Mouse (Mus musculus) myocyte (in vitro differentiated cells): ENCODE measurements at regions not wholly inside any gene's neighbourhood (a gene's known extent, or its start where the extent isn't known, plus 50 kb on each side); places are given as distances from the start of the nearest gene placed in this dataset.

Experiments used
- CEBPB ChIP-seq: IDR thresholded peaks from 2 replicates; pipeline ENCODE4 v1.6.1; 2011; ENCODE audit warnings: mild to moderate bottlenecking, moderate library complexity; ENCODE audit not compliant: poor library complexity, insufficient read depth, severe bottlenecking
- E2F4 ChIP-seq: IDR thresholded peaks from one replicate; pipeline ENCODE4 v1.6.1; 2011; ENCODE audit warnings: mild to moderate bottlenecking, control low read depth, moderate library complexity; ENCODE audit not compliant: insufficient read depth
- MAX ChIP-seq: IDR thresholded peaks from one replicate; pipeline ENCODE4 v1.6.1; 2011; ENCODE audit warnings: low read depth, mild to moderate bottlenecking, control low read depth
- MYOD1 ChIP-seq, 3 experiments: IDR thresholded peaks; one replicate each; pipeline ENCODE4 v1.6.1; 2011; ENCODE audit warnings: control low read depth in 2 of 3, low read depth in 2 of 3, mild to moderate bottlenecking in 2 of 3, moderate library complexity in 1 of 3; ENCODE audit not compliant: insufficient read length in 2 of 3, control insufficient read depth in 1 of 3
- POLR2A ChIP-seq: IDR thresholded peaks from one replicate; pipeline ENCODE4 v1.6.1; 2011; ENCODE audit warnings: low read depth, mild to moderate bottlenecking, control low read depth, moderate library complexity; ENCODE audit not compliant: insufficient read length
- POLR2AphosphoS2 ChIP-seq: IDR thresholded peaks from one replicate; pipeline ENCODE4 v1.6.1; 2011; ENCODE audit warnings: low read depth, control low read depth; ENCODE audit not compliant: insufficient read length
- TCF12 ChIP-seq: IDR thresholded peaks from one replicate; pipeline ENCODE4 v1.6.1; 2011; ENCODE audit warnings: mild to moderate bottlenecking, control low read depth; ENCODE audit not compliant: poor library complexity, insufficient read depth, severe bottlenecking
- USF1 ChIP-seq: IDR thresholded peaks from one replicate; pipeline ENCODE4 v1.6.1; 2011; ENCODE audit warnings: low read depth, mild to moderate bottlenecking, control low read depth, moderate library complexity

DNA sequence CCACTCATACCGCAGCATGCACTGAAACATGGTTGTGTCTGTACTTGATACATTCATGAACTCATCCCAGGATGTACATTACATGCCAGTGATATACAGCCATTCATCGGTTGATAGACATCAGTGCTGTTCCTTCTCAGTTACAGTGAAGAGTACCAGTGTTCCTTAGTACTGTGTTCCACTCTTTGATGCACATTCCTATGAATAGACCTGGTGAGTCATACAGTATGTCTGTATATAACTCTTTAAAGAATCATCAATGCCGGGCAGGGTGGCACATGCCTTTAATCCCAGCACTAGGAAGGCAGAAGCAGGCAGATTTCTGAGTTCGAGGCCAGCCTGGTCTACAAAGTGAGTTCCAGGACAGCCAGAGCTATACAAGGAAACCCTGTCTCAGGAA, 77.5 kb upstream of the Col1a2 start:
- TF ChIP-seq USF1 (no peak), POLR2AphosphoS2 (no peak), POLR2A (no peak), E2F4 (no peak), TCF12 (no peak), MAX (no peak), CEBPB (no peak), MYOD1 (IDR thresholded peaks at IDR 0.05; ENCODE audit: control insufficient read depth in 1 of 3, insufficient read length in 2 of 3, low read depth in 2 of 3) (no peak)
